Mouse (Mus musculus): ENCODE measurements at regions not wholly inside any gene's neighbourhood (a gene's known extent, or its start where the extent isn't known, plus 50 kb on each side); places are given as distances from the start of the nearest gene placed in this dataset.

DNA sequence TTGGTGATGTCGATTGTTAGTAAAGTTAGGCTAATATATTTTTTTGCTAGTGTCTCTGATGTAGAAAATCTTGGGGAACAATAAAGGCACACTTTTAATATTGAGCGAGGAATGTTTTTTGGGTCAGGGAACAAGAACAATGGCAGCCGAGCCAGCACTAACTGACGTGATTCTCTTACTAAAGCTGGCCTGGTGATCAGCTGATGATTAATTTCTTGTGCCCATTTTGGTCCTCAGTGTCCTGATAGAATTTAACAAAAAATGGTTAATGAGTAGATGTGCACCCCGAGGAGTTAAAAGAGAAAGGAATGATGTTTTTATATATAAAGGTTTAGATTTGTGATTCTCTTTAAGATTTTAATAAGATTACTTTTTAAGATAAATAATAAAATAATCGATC, 289.0 kb upstream of the Adgrl2 start:
- ATAC-seq (ENCODE audit: low TSS enrichment) = no peak

DNA sequence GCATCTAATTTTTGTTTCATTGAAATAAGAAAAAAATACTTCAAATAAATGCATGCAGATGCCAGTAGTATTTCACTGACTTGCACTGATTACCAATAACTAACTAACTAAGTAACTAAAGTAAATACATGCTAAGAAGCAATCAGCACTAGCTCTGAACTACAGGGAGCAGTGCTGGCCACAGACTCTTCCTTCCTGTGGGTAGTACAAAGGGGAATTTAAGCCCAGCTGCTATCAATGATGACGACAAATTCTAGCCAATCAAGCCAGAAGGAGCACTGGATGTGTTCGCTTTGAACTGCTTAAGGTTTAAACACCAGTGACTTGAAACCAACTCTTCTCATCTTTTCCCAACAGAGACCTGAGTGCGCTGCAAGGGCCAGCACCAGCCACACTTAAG, 287.5 kb upstream of the Adgrl2 start:
- ATAC-seq (ENCODE audit: low TSS enrichment) = no peak

DNA sequence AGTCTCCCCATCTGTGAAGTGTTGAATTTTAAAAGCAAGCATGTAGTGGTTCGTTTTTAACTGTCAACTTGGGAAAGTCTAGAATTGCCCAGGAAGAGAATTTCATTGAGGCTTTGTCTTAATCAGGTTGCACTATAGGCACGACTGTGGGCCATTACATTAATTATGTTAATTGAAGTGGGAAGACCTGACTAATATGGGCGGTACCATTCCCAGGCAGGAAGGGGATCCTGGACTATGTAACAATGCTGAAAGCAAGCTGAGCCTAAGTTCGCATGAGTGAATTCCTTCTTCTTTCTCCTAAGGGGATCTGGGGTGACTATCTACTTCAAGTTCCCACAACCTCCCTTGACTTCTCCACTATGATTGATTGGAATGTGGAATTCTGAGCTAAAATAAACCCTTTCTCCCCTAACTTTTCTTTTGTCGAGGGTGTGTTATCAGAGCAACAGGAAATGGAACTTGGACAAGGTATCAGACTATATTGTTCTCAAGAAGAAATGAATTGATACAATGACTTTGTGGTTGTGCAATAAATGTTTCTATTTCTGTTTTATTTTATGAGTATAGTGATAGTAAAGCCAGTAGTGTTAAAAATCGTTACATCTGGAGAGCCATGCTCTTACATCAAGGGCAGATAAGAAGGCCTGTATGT, 285.2 kb upstream of the Adgrl2 start:
- ATAC-seq (ENCODE audit: low TSS enrichment) = no peak

DNA sequence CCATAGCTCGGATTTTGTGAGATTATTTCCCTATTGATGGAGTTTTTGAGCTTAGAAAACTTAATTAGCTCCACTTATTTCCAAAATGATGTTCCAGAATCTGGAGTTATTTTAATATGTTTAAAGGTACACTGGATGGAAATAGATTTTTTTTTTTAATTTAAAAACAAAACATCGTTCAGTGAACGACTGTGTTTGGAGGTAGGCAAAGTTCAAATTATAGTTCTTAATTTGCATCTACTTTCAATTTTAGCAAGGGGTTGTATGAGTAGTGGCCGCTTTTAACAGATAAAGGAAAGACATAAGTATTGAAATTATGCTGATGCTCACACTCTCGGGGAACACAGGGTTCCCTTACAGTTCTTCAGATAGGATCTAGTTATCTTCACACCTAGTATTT, 284.6 kb upstream of the Adgrl2 start:
- ATAC-seq (ENCODE audit: low TSS enrichment) = no peak

DNA sequence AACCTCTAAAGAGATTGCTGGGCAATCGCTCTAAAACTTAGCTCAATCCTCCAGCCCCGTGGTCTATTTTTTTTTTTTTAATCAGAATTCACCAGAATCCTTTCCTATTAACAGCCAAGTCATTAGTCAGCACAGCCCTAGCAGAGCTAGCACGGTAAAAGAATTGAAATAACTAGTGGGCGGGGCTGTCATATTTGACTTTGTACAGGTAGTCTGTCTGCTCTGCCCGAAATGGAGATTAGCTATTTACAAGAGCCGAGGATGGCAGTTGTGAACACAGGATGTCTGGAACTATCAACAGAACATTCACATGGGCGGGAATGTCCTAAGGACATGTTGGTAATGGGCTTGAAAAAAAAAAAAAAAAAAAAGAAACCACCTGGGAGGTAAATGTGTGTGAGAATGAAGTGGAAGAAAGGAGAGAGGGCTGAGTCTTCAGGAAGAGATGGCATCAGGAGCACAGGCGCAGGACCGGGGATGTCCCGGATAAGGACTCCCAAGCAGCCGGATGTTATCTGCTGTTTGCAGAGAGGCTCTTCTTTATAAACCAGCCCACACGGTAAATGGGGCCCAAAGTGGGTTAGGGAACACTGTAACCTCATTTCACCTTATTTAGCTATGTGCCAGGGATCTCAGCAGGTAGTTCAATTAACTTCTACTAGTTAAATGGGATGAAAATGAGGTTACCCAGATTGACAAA, 283.8 kb upstream of the Adgrl2 start:
- peak; percentile 66 for ATAC-seq (ENCODE audit: low TSS enrichment)

DNA sequence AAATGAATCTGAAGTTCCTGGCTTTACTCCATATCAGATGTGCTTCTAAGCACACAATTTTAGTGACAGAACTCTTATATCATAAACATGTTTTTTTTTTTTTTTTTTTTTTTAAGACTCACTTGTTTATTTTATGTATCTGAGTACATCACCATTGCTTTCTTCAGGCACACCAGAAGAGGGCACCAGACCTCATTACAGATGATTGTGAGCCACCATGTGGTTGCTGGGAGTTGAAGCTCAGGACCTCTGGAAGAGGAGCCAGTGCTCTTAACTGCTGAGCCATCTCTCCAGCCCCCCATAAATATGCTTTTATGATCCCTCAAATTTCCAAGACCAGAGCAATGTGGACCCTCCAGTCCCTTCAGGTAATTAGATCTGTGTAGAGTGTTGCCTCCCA, 280.1 kb upstream of the Adgrl2 start:
- no peak for ATAC-seq (ENCODE audit: low TSS enrichment)

DNA sequence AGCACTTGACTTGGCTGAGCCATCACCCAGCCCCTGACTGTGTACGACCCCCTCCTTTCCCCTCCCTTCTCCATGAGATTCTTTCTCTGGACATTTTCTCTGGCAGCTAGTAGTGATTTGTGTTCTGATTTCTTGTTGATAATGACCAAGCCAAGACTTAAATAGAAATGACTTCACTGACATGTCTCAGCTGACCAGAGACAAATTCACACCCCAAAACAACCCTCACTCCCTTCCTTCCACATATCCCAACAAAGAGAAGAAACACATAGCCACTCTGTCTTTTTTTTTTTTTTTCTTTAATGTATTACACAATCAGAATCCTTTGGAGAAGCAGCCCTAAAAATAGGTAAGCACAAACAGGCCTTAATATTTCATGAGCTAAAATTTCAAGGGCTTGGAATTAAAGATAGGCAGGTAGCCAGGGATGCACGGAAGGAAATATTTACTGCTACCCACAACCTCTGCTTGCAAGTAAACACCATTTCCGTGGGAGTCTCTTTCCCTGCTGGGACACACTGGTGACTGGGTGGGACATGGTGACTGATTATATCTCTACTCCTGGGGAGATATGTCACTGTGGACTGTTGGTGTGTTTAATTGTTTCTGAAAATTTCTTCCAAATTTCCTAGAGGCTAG, 272.1 kb upstream of the Adgrl2 start:
- no peak for ATAC-seq (ENCODE audit: low TSS enrichment)

DNA sequence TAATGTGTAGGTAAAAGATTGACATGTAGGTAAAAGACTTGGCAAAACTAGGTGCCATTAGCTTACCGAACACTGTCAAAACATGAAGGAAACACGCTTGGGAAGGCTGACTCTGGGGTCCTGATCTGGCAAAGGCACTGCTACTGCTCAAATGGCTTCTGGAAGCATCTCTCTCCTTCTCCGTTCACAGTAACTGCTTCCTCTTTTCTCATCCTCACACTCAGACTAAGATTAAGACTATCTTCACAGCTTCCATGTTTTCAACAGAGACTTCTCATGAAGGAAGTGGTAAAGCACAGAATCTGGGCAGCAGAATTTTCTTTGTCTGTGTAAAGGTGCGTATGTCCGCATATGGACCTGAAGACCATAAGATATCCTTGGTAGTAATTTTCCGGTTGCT, 271.4 kb upstream of the Adgrl2 start:
- no peak for ATAC-seq (ENCODE audit: low TSS enrichment)

DNA sequence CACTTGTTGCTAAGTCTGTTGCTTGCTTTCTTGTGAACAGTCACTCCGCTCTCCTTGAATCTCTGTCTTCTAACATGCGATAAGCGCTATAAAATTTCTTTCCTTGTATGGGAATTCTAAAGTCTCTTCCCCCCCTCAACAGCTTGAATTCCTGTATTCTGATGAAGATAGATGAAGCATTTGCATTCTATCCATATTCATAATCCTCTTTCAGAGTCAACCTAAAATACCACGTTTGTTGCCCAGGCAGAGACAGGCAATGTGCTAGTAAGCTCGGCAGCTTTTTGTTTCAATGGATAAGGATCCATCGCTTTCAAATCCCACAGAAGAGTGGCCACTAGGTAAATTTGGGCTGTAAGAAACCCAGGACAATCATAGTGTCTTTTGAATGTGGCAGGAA, 268.5 kb upstream of the Adgrl2 start:
- peak; percentile 86 for ATAC-seq (ENCODE audit: low TSS enrichment)

DNA sequence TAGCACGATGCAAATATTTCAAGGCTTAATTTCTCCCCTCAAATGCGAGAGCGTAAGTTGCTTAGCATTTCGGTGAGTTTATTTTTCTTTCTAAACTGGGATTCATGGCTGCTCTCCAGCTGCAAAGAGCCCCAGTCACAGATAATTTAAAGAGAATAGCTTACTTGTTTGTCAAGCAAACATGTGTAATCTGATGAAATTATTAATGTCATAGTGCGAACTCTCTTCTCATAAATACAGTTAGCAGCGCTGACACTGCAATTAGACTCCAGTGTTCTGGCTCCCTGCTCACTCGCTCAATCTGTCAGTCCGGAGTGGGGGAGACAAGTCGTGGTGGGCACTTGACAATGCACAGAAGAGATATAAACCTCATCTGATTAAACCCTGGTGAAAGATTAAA, 266.5 kb upstream of the Adgrl2 start:
- ATAC-seq (ENCODE audit: low TSS enrichment) = no peak

DNA sequence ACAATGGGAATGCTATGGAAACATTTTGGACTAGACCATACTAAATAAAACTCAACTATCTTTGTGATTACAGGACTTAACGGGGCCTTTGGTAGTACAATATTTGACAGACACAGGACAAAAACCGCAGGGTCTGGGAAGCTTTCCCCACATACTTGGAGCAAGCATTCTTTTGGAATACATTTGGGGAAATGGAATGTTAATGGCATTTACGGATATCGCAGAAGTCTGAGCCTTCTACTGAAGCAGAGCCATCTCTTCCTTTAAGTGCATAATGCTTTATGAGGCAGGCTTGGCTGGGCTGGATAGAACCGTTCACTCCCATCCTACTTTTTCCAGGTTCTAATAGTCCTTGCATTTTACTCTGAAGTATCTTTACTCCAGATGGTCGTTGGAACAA, 262.7 kb upstream of the Adgrl2 start:
- ATAC-seq (ENCODE audit: low TSS enrichment) = no peak

DNA sequence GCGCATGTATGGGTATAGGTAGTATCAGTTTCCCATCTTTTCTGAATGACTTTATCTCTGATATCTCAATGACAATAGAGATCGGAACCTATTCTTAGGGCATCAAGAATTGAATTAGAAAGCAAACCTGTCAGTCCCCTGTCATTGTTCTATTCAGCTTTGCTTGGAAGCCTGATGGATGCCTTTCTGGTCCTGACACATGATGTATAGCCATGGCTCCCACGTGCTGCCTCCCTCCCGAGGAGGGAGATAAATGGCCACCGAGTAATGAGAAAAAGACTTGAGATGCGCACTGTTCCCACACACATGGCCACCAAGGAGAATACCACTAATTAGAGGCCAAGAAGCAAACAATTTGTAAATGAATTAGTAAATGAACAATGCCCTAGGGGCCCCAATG, 261.8 kb upstream of the Adgrl2 start:
- ATAC-seq (ENCODE audit: low TSS enrichment) = no peak

DNA sequence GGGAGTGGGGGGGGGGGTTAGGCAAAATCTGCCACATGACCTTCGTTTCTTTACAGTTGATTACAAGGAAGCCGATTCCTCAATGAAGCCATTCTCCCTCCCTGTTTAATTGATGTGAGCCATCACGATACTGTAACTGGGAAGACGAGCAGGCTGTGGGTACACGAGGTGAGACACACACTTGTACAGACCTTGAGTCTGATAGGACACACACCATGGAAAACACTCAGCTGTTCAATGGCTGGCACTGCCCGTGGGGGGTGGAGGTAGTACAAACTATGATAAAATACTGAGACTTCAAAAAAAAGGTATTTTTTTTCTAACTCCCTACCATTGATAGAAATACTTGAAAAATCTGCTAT, 257.3 kb upstream of the Adgrl2 start:
- ATAC-seq (ENCODE audit: low TSS enrichment) = peak; percentile 31; the same call in 1 of the 2 replicates

DNA sequence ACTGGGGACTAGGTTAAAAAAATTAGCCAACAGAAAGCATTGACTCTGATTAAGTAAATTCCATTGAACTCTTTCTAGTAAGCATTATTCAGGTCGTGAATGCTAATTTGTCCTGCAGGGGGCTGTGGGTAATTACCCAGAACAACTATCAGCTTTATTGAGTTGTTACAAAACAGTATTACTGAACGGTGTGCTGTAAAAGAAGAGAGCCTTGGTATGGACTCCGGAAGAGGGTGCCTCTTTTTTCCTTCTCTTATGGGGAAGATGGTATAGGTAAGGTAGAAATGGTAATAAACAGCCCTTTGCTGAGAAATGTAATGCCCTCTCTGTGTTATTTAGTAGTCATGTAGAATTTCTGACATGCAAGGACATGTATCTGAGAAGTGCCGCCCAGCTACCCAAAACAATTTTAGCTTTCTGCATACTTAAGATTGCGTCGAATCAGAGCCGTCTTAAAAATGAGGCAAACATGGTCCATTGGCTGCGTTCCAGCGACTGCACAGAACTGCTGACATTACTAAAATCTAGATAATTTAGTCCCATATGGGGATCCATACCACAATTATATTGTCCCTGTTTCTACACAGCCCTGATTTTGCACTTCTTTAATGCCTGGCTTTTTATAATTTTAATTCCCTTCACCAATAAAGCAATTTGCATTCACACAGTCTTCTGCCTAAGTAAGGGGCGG, 256.7 kb upstream of the Adgrl2 start:
- ATAC-seq (ENCODE audit: low TSS enrichment) = no peak

DNA sequence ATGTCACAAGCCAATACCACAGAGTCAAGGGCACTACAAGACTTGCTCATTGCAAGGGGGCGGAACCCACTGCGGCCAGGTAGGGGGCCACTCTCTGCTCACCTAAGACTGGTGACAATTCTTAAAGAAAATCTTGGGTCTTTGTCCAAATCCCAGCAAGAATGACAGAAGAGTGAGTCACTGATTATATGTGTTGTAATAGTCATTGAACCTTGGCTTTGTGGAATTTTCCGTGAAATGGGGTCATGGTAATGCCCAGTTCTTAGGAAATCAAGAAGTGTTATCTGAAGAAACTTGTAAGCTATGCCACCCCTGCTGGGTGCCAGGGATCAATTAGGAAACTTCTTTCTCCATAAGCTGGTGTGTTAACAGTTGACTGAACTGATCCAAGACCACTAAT, 249.3 kb upstream of the Adgrl2 start:
- ATAC-seq (ENCODE audit: low TSS enrichment) = no peak

DNA sequence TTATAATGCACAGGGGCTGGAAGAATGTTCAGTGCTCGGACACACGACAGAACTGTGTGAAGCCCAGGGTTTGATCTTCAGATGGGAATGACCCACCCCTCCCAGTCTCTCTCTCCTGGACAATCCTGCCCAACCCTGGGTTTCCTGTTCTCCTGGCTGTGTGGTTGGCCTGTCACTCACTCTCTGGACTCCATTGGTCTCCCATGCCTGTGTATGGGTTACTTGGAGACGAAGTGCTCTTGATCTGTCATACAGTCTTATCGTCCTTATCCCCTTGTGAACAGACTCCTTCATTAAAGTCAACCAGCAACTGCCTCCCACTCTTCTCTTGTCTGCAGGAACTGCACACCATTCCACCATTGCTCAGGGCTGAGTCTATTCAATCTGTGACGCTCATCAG, 247.7 kb upstream of the Adgrl2 start:
- no peak for ATAC-seq (ENCODE audit: low TSS enrichment)

DNA sequence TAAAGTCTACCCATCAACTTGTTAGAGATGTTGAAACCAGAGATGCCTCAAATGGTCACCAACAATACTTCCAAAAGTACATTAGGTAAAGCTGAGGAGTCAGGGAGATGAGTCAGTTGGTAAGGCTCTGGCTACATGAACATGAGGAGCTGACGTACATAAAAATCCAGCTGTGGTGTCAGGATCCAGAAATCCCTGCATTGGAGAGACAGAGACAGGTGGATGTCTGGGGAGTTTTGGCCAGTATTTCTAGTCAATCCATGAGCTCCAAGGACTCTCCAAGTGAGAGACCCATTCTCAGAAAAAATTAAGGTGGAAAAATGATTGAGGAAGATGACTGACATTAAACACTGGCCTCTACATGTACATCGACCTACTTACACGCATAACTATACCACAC, 244.8 kb upstream of the Adgrl2 start:
- no peak for ATAC-seq (ENCODE audit: low TSS enrichment)

DNA sequence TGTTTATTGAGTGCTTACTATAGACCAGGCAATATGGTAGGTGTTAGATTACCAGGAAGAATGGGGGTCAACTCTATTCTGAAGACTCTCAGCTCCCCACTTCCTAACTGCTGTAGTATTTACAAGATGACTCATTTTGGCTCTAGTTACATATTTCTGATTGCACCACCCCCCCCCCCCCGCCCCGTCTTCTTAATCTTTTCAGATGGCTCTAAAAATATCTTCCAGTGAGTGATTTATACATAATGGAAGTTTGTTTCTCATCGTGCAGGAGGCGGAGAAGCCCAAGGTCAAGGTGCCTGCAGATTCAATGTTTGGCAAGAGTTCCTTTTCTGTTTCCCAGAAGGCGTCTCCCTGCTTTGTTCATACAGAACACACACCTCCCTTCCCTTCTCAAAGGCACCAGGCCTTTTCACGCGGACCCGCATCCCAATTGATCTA, 243.4 kb upstream of the Adgrl2 start:
- peak; percentile 45 for ATAC-seq (ENCODE audit: low TSS enrichment)

DNA sequence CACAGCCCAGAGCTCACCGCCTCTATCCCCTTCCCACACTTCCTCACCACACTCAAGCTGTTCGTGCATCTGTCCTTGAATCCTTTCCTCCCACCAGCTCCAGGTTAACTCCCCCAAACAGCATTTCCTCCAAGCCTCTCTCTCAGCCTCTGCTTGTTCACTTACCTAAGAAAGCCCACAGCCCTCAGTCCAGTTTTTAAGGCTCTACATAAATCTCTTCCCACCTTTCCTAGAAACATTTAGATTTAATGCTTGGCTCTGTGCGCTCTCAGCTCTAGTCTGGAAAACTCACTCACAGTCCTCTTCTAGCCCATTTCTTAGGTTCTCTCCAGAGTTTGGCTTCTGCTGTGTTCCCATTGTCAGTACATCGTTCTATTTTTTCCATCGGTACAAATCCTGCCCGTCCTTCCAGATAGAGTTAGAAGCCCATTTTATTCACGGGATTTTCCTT, 242.9 kb upstream of the Adgrl2 start:
- ATAC-seq (ENCODE audit: low TSS enrichment) = peak; percentile 91

DNA sequence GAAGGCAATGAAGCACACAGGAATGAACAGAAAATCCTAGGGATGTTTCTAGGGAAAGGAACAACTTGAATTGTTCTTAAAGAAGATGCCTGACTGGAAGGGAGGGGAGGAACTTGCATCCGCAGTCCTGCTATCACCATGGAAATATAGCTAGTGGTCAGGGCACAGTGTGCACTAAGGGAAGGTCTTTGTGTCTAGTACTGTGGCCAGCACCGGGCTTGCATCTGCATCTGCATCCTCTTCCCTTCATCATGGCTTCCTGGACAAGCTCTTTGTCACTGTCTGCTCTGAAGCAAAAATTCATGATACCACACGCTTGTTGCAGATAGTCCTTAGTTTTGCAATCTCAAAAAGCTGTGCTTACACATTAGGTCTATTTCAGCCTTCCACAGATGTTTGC, 241.0 kb upstream of the Adgrl2 start:
- ATAC-seq (ENCODE audit: low TSS enrichment) = no peak

DNA sequence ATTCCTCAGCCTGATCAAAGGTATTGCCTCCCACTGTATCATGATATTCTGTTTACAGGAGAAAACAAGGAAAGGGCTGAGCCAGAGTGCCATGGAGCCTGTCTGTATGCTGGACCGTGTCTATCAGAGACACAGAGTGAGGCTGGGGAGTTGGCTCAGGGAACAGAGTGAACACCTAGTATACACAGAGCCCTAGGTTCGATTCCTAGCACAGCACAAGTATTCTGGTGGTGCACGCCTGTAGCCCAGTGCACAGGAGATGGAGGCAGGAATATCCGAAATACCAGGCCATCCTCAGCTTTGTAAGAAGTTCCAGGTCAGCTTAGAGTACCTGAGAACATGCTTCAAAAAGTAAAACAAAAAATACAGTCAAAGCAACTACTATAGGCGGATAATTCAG, 237.2 kb upstream of the Adgrl2 start:
- no peak for ATAC-seq (ENCODE audit: low TSS enrichment)

DNA sequence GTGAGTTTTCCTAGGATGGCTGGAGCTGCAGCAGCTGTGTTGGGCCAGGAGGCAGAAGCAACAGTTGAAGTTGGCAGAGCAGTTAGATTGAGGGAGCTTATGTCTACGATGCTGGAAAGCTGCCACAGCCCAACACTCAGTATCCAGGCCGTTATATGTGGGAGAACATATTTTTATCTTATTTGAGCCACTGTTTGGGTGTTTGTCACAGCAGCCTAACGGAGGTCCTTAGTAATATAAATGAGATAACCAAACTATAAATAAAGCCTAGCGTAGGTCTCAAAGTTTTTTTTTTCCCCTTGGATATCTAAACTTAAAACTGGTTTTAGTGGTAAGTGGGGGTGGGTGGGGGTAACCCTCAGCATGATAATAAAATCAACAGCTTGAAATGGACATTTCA, 236.4 kb upstream of the Adgrl2 start:
- no peak for ATAC-seq (ENCODE audit: low TSS enrichment)

DNA sequence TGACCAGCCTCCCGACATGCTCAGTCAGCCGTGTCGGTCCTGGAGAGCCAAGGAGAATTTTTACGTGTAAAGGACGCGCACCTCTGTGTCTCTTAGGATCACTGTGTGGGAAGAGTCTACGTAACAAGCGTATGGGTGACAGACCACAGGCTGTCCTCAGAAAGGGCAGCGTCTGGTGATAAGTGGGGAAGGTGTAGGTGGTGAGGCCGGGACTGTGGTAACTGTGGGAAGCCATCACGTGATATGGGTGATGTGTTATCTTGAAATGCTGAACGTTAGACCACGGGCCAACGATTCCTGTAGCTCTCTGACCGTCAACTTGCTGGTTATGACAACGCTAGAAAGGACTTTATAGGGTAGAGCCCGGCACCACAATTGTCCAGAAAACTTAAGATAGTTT, 235.3 kb upstream of the Adgrl2 start:
- ATAC-seq (ENCODE audit: low TSS enrichment) = no peak
